Mouse (Mus musculus): ENCODE data around the gene Zfp207. TPM values are rescaled to one million over a fixed set of nuclear protein-coding genes. Genes with fewer than 3 reads are reported as not detected.
"Not testable (repeated sequence)": the region's sequence is repeated elsewhere in the genome, so short reads cannot be mapped to it uniquely, and the experiment has no call there.

The Zfp207 gene
- polyA plus RNA-seq, 1 experiment from 2014 or later, result 214 TPM

- Histone ChIP-seq H3K9ac (ENCODE audit: low read depth, low read length) (peak within 1 kb of the TSS; percentile 97), H3K4me2 (ENCODE audit: low read depth, low read length) (peak within 1 kb of the TSS; percentile 86), H3K9me3 (ENCODE audit: control insufficient read depth, low read length) (no peaks in the 10 kb centered on the region), H3K36me3 (ENCODE audit: control insufficient read depth, insufficient read depth, low read length) (peaks cover 22% of the 10 kb centered on the region), H3K27me3 (replicated peaks; ENCODE audit: control insufficient read depth, insufficient read depth, low read length) (no peaks in the 10 kb centered on the region), H3K4me3 (ENCODE audit: low read depth, low read length) (peak within 1 kb of the TSS; percentile 83), H3K27ac (replicated peaks; ENCODE audit: low read depth, low read length) (peak within 1 kb of the TSS; percentile 80), H3K4me1 (ENCODE audit: control insufficient read depth, insufficient read depth, low read length) (peaks cover 5% of the 10 kb centered on the region; the same call in 1 of the 2 replicates)
- 5% methylated on average over 19 of the region's 43 CpGs for WGBS
- peak; percentile 86 for DNase-seq (ENCODE audit: low spot score)
- ATAC-seq (ENCODE audit: low read depth), result peak; percentile 87
Observed at GRCm38 (mm10) chr11:80377712-80378451, 5.2 kb upstream of the Zfp207 start, which contains the start of gene 5730455P16Rik. Gene 5730455P16Rik, minus strand, starts transcription at chr11:80378034.

GRCm38 (mm10) chr11:80378452-80379068 is 4.5 kb upstream of the Zfp207 start:
- ATAC-seq (ENCODE audit: low read depth); DNase-seq (ENCODE audit: low spot score); H3K4me1 ChIP-seq (ENCODE audit: control insufficient read depth, insufficient read depth, low read length); H3K9me3 ChIP-seq (ENCODE audit: control insufficient read depth, low read length); H3K27me3 ChIP-seq (replicated peaks; ENCODE audit: control insufficient read depth, insufficient read depth, low read length): not testable (repeated sequence)
- H3K27ac ChIP-seq (replicated peaks; ENCODE audit: low read depth, low read length), result peak overlapping the region; percentile 80; the same call in 1 of the 2 replicates
- WGBS, result 55% methylated on average over 2 of the region's 2 CpGs
- peaks cover 15% of the 10 kb centered on the region for H3K36me3 ChIP-seq (ENCODE audit: control insufficient read depth, insufficient read depth, low read length)
- H3K9ac ChIP-seq (ENCODE audit: low read depth, low read length), result peak overlapping the region; percentile 97
- H3K4me2 ChIP-seq (ENCODE audit: low read depth, low read length), result peak overlapping the region; percentile 86
- H3K4me3 ChIP-seq (ENCODE audit: low read depth, low read length), result peak overlapping the region; percentile 83

GRCm38 (mm10) chr11:80379184-80379583 is 3.9 kb upstream of the Zfp207 start:
- not testable (repeated sequence) for ATAC-seq (ENCODE audit: low read depth); H3K4me1 ChIP-seq (ENCODE audit: control insufficient read depth, insufficient read depth, low read length); H3K36me3 ChIP-seq (ENCODE audit: control insufficient read depth, insufficient read depth, low read length); H3K4me3 ChIP-seq (ENCODE audit: low read depth, low read length); H3K9me3 ChIP-seq (ENCODE audit: control insufficient read depth, low read length); H3K27ac ChIP-seq (replicated peaks; ENCODE audit: low read depth, low read length); DNase-seq (ENCODE audit: low spot score); H3K9ac ChIP-seq (ENCODE audit: low read depth, low read length); H3K4me2 ChIP-seq (ENCODE audit: low read depth, low read length); H3K27me3 ChIP-seq (replicated peaks; ENCODE audit: control insufficient read depth, insufficient read depth, low read length)
- 87% methylated on average over 7 of the region's 7 CpGs for WGBS

GRCm38 (mm10) chr11:80382626-80383018 is 457 bp upstream of the Zfp207 start:
- peak overlapping the region; percentile 77 for H3K4me2 ChIP-seq (ENCODE audit: low read depth, low read length)
- H3K36me3 ChIP-seq (ENCODE audit: control insufficient read depth, insufficient read depth, low read length), result peaks cover 31% of the 10 kb centered on the region
- no peaks in the 10 kb centered on the region for H3K9me3 ChIP-seq (ENCODE audit: control insufficient read depth, low read length)
- peak overlapping the region; percentile 98 for H3K4me3 ChIP-seq (ENCODE audit: low read depth, low read length)
- 5% methylated on average over 12 of the region's 12 CpGs for WGBS
- peak overlapping the region; percentile 99 for H3K9ac ChIP-seq (ENCODE audit: low read depth, low read length)
- H3K27me3 ChIP-seq (replicated peaks; ENCODE audit: control insufficient read depth, insufficient read depth, low read length), result no peaks in the 10 kb centered on the region
- DNase-seq (ENCODE audit: low spot score) (peak; percentile 38), ATAC-seq (ENCODE audit: low read depth) (peak; percentile 7; the same call in 1 of the 2 replicates)
- H3K27ac ChIP-seq (replicated peaks; ENCODE audit: low read depth, low read length), result peak overlapping the region; percentile 94
- peaks cover 26% of the 10 kb centered on the region for H3K4me1 ChIP-seq (ENCODE audit: control insufficient read depth, insufficient read depth, low read length)

GRCm38 (mm10) chr11:80383626-80384046 is 557 bp downstream of the Zfp207 start:
- WGBS, result 0% methylated on average over 20 of the region's 20 CpGs
- H3K27ac ChIP-seq (replicated peaks; ENCODE audit: low read depth, low read length), result peak overlapping the region; percentile 94
- H3K9me3 ChIP-seq (ENCODE audit: control insufficient read depth, low read length), result no peaks in the 10 kb centered on the region
- no peaks in the 10 kb centered on the region for H3K27me3 ChIP-seq (replicated peaks; ENCODE audit: control insufficient read depth, insufficient read depth, low read length)
- H3K4me2 ChIP-seq (ENCODE audit: low read depth, low read length), result peak overlapping the region; percentile 96
- H3K4me1 ChIP-seq (ENCODE audit: control insufficient read depth, insufficient read depth, low read length), result peaks cover 26% of the 10 kb centered on the region
- ATAC-seq (ENCODE audit: low read depth), result peak; percentile 13; the same call in 1 of the 2 replicates
- H3K4me3 ChIP-seq (ENCODE audit: low read depth, low read length), result peak overlapping the region; percentile 98
- H3K9ac ChIP-seq (ENCODE audit: low read depth, low read length), result peak overlapping the region; percentile 99
- DNase-seq (ENCODE audit: low spot score), result peak; percentile 30
- H3K36me3 ChIP-seq (ENCODE audit: control insufficient read depth, insufficient read depth, low read length), result peaks cover 42% of the 10 kb centered on the region

GRCm38 (mm10) chr11:80384461-80384860 is 1.4 kb downstream of the Zfp207 start:
- H3K4me3 ChIP-seq (ENCODE audit: low read depth, low read length), result peak overlapping the region; percentile 98
- no peaks in the 10 kb centered on the region for H3K9me3 ChIP-seq (ENCODE audit: control insufficient read depth, low read length)
- peaks cover 26% of the 10 kb centered on the region for H3K4me1 ChIP-seq (ENCODE audit: control insufficient read depth, insufficient read depth, low read length)
- H3K36me3 ChIP-seq (ENCODE audit: control insufficient read depth, insufficient read depth, low read length), result peaks cover 49% of the 10 kb centered on the region
- H3K27me3 ChIP-seq (replicated peaks; ENCODE audit: control insufficient read depth, insufficient read depth, low read length), result no peaks in the 10 kb centered on the region
- no peak for ATAC-seq (ENCODE audit: low read depth)
- DNase-seq (ENCODE audit: low spot score), result no peak
- H3K27ac ChIP-seq (replicated peaks; ENCODE audit: low read depth, low read length), result no peak overlapping the region
- peak overlapping the region; percentile 96 for H3K4me2 ChIP-seq (ENCODE audit: low read depth, low read length)
- peak overlapping the region; percentile 99 for H3K9ac ChIP-seq (ENCODE audit: low read depth, low read length)

- Histone ChIP-seq H3K4me1 (ENCODE audit: control insufficient read depth, insufficient read depth, low read length) (peaks cover 26% of the 10 kb centered on the region), H3K4me3 (ENCODE audit: low read depth, low read length) (peak overlapping the region; percentile 98), H3K36me3 (ENCODE audit: control insufficient read depth, insufficient read depth, low read length) (peaks cover 55% of the 10 kb centered on the region), H3K9me3 (ENCODE audit: control insufficient read depth, low read length) (no peaks in the 10 kb centered on the region), H3K9ac (ENCODE audit: low read depth, low read length) (peak overlapping the region; percentile 99), H3K4me2 (ENCODE audit: low read depth, low read length) (peak overlapping the region; percentile 96), H3K27ac (replicated peaks; ENCODE audit: low read depth, low read length) (no peak overlapping the region), H3K27me3 (replicated peaks; ENCODE audit: control insufficient read depth, insufficient read depth, low read length) (no peaks in the 10 kb centered on the region)
- 36% methylated on average over 4 of the region's 4 CpGs for WGBS
- no peak for ATAC-seq (ENCODE audit: low read depth)
- DNase-seq (ENCODE audit: low spot score), result no peak
Observed at GRCm38 (mm10) chr11:80385055-80385454, 2.0 kb downstream of the Zfp207 start.

GRCm38 (mm10) chr11:80386790-80387189 is 3.7 kb downstream of the Zfp207 start:
- Histone ChIP-seq H3K9ac (ENCODE audit: low read depth, low read length) (no peak overlapping the region), H3K4me1 (ENCODE audit: control insufficient read depth, insufficient read depth, low read length) (peaks cover 26% of the 10 kb centered on the region), H3K27me3 (replicated peaks; ENCODE audit: control insufficient read depth, insufficient read depth, low read length) (no peaks in the 10 kb centered on the region), H3K4me2 (ENCODE audit: low read depth, low read length) (peak overlapping the region; percentile 96), H3K9me3 (ENCODE audit: control insufficient read depth, low read length) (no peaks in the 10 kb centered on the region), H3K36me3 (ENCODE audit: control insufficient read depth, insufficient read depth, low read length) (peaks cover 67% of the 10 kb centered on the region), H3K4me3 (ENCODE audit: low read depth, low read length) (0 out of 2 replicates have a peak overlapping the region, but pooled peaks have one; percentile 98), H3K27ac (replicated peaks; ENCODE audit: low read depth, low read length) (no peak overlapping the region)
- WGBS, result 79% methylated on average over 2 of the region's 2 CpGs
- DNase-seq (ENCODE audit: low spot score) (no peak), ATAC-seq (ENCODE audit: low read depth) (no peak)

Data from embryonic facial prominence, embryonic 14.5 days (tissue).